Comparison of ENCODE assay signal across 1 mouse cellular context in genomic region chrX:57235982-57236381, GRCm38 (mm10).
TF ChIP-seq lines count a peak whose summit lies in the region.

No protein-coding gene starts in this region.

TF ChIP-seq in MEL, 35 proteins besides CTCF, POLR2A, EP300 and RAD21:
- TF ChIP-seq ZMIZ1 (IDR thresholded peaks at IDR 0.05; ENCODE audit: low read depth, low read length), result no peak
- no peak for TF ChIP-seq KAT2A (conservative IDR thresholded peaks at IDR 0.05; ENCODE audit: low read depth, low read length)
TF ChIP-seq in MEL: peak in this region for 0.
